Mouse (Mus musculus) bone marrow macrophage, adult 2 months (primary cell): Measurements from ENCODE around the gene Hmcn2.

ENCODE experiments used
- CTCF ChIP-seq: IDR thresholded peaks from 2 replicates; pipeline ENCODE4 v1.5.1; 2012; ENCODE audit warnings: low read depth, mild to moderate bottlenecking, low read length, moderate library complexity
- POLR2A ChIP-seq: IDR thresholded peaks from 2 replicates; pipeline ENCODE4 v1.6.1; 2012; ENCODE audit warnings: mild to moderate bottlenecking, low read depth, low read length, borderline replicate concordance

DNA sequence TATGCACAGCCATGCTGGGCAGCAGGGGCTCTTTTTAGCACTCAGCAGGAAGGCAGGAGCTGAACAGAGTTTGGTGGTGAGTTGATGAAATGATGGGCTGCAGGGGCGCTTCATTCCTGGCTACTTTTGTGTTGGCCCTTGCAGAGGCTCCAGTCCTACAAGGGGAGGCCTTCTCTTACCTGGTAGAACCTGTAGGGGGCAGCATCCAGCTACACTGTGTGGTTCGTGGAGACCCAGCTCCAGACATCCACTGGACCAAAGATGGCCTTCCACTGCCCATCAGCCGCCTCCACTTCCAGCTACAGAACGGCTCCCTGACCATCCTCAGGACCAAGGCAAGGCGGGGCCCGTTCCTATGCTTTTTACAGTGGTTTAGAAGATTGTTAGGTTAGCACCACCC is 121.4 kb downstream of the Hmcn2 start:
- TF ChIP-seq CTCF (peak; percentile 56), POLR2A (no peak)
